Mouse (Mus musculus) erythroblast, adult 5-6 weeks (primary cell): Measurements from ENCODE around the gene Asb16. TPM values are rescaled to one million over a fixed set of nuclear protein-coding genes. Genes with fewer than 3 reads are reported as not detected.
A peak's percentile ranks its signal among the peaks of the same experiment; 100 is the strongest.

Experiments used
- ATAC-seq: replicated peaks from 2 replicates; pipeline ENCODE4 v1.8.0; 2016; ENCODE audit warnings: moderate number of reproducible peaks, mild to moderate bottlenecking, moderate TSS enrichment, inconsistent platforms; ENCODE audit not compliant: poor library complexity, low FRiP score, severe bottlenecking
- total RNA-seq, 2 experiments: library from RNA; stranded (forward) in 1 of 2; stranded (reverse) in 1 of 2; fragments of 150-400 nt in 1 of 2; fragments of 200-764, 138-1000 nt in 1 of 2; gene quantifications; 2 replicates each; pipeline versions ENCODE4 v1.2.3 to v1.2.4; 2015 to 2017; ENCODE audit warnings: low replicate concordance in 2 of 2

Asb16 gene
- total RNA-seq, 2 experiments from 2014 or later = not detected

- no peak for ATAC-seq
Measured at GRCm38 (mm10) chr11:102304141-102304540, 35.6 kb downstream of the Asb16 start.

- no peak for ATAC-seq
Measured at GRCm38 (mm10) chr11:102305359-102305758, 36.8 kb downstream of the Asb16 start.

GRCm38 (mm10) chr11:102308104-102308503 is 39.6 kb downstream of the Asb16 start:
- no peak for ATAC-seq

GRCm38 (mm10) chr11:102308979-102309378 is 40.4 kb downstream of the Asb16 start:
- ATAC-seq = peak; percentile 88

DNA sequence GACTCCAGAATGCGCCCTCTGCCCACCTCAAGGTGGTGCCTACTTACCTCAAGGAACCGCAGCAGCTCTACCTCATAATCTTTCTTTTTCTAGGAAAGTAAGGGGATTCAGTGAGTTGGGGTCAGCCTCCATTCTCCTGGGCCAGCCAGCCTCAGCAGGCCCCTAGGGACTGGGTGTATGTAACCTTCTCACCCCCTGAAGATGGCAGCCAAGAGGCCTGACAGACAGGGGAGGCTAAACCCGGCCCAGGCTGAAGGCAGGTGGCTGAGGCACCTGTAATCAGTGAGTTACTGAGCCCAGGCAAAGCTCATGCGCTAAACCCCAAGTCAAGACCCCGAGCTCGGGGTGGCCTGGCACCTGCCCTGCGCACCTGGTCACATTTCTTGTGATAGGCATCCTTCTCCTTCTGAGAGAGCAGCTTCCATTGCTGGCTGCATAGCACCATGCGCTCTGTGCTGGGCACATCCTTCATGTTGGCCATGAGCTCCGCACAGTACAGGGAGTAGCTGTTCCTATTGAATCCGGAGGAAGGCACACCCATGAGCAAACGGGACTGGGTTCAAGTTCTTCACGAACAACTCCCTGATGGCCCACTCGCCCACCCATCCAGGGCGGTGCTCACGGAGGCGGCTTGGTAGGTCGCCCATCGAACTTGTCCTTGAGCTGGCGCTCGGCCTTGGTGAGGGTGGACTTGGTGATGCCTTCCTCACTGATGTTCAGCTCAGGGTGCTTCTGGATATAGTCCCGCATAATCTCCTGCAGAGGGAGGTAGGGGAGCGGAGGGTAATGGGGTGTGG is 41.5 kb downstream of the Asb16 start:
- ATAC-seq = no peak

- ATAC-seq = no peak
Measured at GRCm38 (mm10) chr11:102310768-102311695, 42.5 kb downstream of the Asb16 start.

DNA sequence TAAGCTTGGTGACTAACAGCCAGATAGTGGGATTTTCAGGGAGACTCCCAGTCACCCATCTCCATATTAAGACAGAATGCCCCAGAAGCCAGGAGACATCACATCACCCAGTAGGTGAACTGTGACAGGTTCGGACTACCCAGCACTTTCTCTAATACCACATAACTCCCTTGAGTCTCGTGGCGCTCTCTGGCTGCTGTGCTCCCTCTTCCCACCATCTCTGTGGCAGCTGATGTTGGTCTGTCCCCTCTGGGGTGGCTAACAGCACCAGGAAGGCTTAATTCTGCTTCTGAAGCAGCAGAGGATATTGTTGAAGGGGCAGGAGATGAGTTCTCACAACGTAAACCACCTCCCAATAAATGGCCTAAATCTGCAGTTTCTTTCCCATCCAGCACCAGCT is 43.4 kb downstream of the Asb16 start:
- no peak for ATAC-seq

GRCm38 (mm10) chr11:102312586-102312985 is 44.0 kb downstream of the Asb16 start:
- no peak for ATAC-seq

DNA sequence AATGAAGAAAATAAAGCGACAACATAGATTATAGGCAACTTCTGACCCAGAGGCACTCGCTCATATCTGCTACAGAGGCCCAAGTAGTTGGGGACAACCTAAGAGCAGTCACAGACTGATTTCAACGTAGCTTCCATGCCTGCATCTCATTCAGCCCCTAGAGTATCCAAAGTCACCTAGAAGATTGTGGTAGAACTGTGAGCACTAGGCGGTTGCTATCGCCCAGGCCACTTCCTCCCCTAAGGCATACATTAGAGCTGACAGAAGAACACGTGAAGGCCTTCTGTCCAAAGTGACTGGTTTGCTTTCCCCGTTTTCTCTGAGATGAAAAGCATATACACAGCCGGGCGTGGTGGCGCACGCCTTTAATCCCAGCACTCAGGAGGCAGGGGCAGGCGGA is 45.8 kb downstream of the Asb16 start:
- no peak for ATAC-seq

GRCm38 (mm10) chr11:102315690-102316571 is 47.4 kb downstream of the Asb16 start:
- ATAC-seq = no peak

GRCm38 (mm10) chr11:102316572-102317297 is 48.2 kb downstream of the Asb16 start:
- peak; percentile 61 for ATAC-seq

- 0 out of 2 replicates have a peak, but pooled peaks have one; percentile 4 for ATAC-seq
Measured at GRCm38 (mm10) chr11:102317298-102317900, 48.9 kb downstream of the Asb16 start.

GRCm38 (mm10) chr11:102317901-102318575 is 49.5 kb downstream of the Asb16 start:
- peak; percentile 5; the same call in 1 of the 2 replicates for ATAC-seq

DNA sequence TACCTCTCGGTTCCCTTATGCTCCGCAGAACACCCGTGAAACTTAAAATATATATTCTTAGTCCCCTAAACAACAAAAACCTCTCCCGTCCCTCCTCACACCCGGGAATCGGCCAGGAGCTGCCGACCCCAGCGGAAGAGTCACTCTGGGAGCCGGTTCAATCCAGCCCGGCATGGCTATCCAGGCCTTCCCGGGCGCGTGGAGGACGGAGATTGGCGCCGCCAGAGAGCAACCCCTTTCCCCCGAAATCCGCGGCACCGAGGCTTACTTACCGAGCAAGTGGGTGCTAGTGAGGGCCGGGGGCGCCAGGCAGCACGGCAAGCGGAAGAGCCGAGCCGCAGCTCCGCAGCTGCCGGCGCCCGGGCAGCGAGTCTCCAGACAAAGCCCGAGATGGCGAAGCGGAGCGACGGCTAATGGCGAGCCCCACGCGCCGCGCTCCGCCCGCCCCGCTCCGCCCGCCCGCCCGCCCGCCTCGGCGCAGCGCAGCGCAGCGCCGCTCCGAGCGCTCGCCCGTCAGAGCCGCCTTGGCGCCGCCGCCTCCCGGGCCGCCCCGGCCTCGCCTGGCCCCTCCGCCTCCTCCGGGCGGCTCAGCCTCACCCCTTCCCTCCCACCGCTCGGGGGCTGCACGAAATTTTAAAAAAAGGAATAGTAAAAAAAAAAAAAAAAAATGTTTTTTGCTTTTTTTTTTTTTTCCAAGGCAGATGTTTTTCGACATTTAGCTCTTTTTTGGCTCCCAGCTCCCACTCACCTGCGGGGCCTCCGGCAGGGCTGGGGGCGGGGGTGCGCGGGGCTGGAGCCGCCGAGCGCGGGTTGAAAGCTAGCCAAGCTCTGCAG is 50.2 kb downstream of the Asb16 start:
- ATAC-seq = no peak; the same call in 1 of the 2 replicates

GRCm38 (mm10) chr11:102319410-102319792 is 50.9 kb downstream of the Asb16 start, which contains the start of gene Ubtf:
Gene Ubtf, minus strand, starts transcription at chr11:102319742.
- ATAC-seq = peak; percentile 67

DNA sequence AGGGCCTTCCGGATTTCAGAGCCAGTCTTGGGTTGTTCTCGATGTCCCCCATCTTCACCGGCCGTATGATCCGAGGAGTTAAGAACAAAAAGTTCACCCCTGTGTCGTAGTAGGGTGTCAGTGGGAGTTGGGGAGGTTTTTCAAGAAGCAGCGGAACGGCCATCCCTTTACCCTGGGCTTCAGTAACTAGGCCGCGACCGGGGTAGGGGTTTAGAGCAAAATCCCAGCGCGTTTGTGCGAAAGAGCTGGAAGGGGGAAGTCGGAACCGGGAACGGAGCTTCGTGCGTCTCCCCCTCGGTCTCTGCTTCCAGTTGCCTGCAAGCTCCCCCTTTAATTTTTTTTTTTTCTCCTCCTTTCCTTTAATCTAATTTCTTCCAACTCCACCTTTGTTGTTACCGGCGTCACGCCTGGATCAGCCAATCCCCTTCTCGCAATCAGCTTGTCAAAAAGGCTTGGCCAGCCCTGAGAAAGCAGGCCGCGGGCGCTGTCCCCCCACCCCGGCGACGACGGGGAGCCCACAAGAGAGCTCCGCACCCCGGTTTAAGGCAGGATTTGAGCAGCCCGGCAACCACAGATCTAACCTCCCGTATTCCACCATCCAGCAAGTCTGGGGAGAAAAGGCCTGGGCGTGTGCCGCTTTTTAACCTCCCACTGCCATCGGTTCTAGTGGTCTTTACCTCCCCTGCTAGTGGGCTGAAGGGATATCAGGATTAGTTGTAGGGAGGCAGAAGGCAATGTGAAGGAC is 51.6 kb downstream of the Asb16 start:
- ATAC-seq = peak; percentile 55

- ATAC-seq = no peak
Measured at GRCm38 (mm10) chr11:102320686-102321005, 52.1 kb downstream of the Asb16 start.
